Mouse (Mus musculus) CH12F3 (cell line): Measurements from ENCODE around the gene Zrsr2.

ENCODE experiments used
- in situ Hi-C: fragments of 300-500 bp; cut with MboI; formaldehyde crosslinking; loops from 2 replicates; pipeline ENCODE4 v1.14.3; 2020; ENCODE audit warnings: low sequenced_read_pairs

Gene Zrsr2

DNA sequence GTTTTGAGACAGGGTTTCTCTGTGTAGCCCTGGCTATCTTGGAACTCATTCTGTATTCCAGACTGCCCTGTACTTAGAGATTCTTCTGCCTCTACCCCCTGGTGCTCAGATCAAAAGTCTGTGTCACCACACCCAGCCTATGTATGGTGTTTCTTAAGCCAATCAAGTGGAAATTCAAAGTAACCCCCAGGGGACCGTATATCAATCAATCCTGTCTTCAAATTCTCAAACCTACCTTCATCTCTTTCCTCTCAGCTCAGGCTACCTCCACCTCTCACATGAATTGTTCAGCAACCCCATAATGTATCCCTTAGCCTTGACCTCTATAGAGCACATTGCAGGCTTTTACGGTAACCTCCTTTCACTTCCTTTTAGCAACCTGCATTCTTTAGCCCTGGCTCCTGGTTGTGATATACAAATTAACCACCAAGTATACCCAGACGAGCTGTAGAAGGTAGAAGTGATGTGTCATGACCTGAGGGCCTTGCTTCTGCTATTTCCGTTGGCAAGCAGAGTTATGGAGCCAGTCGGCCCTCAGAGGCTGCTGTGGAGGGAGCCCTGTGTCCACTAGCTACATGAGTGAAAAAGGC, 58.9 kb downstream of the Zrsr2 start:
- in situ Hi-C loops, result loop anchor here (25.0 kb wide), 1 partner anchor 212 kb away; no protein-coding TSS in a partner anchor

DNA sequence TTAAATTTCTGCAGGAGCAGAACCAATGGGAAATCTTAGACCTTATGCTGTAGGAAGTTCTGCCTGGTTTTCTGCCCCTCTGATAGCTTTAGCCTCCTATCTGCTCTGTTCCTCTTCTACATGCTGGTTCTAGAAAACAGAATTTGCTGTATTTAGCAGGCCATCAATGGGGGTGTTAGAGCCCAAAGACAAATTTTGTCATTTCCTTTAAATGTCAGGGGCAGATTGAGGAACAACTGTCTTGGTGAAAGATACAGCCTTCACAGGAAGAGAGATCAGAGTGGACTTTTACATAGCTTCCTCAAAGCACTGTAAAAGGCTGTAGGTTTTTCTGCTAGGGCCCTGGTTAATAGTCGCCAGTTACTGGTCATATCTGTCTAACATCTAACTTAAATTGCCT, 61.1 kb downstream of the Zrsr2 start:
- in situ Hi-C loops, result no loop called here

- in situ Hi-C loops, result no loop called here
These were observed 72.9 kb downstream of the Zrsr2 start for GRCm38 (mm10) chrX:163885539-163885981.
